Mouse (Mus musculus) yolk sac, embryonic 10.5 days (tissue): ENCODE results near the gene Olfr1362.

Experiments
- DNase-seq: peaks from one replicate; pipeline ENCODE4 v3.0.0-alpha.2; 2017; ENCODE audit warnings: low spot score

Gene Olfr1362

DNA sequence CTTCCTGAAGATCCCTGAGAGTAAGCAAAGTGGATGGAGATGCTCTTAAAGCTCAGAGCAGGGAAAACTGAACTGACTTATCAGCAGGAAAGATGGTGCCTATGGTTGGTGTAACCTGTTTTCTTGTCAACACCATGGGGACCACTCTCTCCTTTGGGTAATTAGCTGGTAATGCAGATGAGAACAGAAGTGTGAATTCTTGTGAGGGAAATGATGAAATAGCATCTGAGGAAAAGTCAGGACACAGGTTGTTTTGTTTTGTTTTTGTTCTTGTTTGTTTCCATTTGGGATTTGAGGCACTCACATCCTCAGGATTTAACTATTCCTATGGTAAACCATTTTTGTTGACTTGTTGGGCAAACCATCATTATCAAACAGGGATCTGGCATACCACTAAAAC, at the start of gene Olfr1362:
TSS of gene Olfr1362 (minus strand) at position 101 of the 400 bp plus-strand sequence.
- no peak for DNase-seq

DNA sequence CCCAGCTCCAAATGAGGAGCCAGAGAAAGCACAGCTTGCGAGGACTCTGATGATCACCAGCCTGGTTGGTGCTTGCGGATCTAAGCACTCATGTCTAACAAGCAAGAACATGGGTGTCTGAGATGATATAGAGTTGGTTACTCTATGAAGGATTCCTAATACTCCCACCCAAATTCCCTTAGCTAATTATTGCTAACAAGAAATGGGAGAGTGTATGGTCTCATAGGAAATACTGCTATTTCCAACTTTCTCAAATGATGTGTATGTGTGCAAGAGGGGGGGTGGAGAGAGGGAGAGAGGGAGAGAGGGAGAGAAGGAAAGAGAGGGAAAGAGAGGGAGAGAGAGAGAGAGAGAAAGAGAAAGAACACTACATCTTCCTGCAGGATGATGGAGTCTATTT, 49.5 kb upstream of the Olfr1362 start, which contains the start of gene Olfr1361:
TSS of gene Olfr1361 (minus strand) at position 101 of the 400 bp plus-strand sequence.
- DNase-seq = no peak

DNA sequence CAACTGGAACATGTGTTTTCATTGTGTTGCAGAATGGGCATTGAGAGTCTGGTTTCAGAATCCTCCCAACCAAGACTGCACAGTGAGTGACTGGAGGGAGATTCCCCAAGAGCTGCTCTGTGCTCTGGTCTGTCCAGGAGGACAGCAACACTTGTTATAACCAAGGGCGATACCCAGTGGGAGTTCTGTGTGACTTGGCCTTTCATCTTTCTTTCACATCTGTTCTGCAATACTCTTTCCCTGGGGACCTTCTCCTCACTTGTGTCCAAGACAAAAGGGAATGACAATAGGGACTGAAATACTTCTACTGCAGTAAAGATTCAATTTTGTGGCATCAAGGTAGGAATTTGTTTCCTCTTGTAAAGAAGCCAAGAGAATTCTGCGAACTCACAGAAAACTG, 28.6 kb upstream of the Olfr1362 start, which contains the start of gene Olfr11:
TSS of gene Olfr11 (minus strand) at position 101 of the 400 bp plus-strand sequence.
- no peak for DNase-seq

DNA sequence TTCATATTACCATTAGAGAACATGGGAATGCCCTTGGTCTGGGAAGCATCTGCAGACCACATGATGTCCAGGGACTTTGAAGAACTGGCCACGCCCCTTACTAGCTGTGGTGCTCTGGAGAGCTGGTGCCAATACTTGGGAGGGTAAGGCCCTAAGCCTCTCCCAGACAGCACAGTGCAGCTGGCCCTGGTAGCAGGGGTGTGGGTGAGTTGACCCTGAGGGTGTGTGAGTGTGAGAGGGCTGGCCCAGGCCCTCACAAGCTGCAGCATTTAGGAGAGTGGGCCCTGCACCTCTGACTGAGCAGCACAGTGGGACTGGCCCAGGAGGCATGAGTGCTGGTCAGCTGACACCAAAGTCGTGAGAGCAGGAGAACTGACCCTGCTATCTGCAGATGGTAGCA, 22.2 kb downstream of the Olfr1362 start:
- DNase-seq = no peak

DNA sequence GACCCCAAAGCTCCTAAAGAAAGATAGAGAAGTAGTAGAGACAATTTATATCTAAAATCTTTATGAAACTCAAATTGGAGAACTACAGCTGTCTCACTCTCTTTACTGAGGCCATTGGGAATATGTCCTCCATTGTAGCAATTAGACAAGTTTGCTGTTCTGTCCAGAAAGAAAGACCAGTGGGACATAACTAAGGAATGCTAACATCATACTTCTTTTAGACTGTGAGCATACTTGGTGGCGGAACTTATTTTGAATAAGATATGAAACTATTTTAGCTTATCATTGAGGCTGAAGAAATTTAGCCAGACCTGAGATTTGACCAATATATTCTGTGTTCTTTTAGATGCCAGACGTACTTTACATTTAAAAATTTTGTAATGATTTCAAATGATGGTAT, 32.2 kb downstream of the Olfr1362 start, which contains the start of gene Olfr1364:
TSS of gene Olfr1364 (minus strand) at position 101 of the 400 bp plus-strand sequence.
- DNase-seq = no peak
